Mouse (Mus musculus): ENCODE data around the gene Cdon. TPM values are rescaled to one million over a fixed set of nuclear protein-coding genes. Genes with fewer than 3 reads are reported as not detected.
A peak's percentile ranks its signal among the peaks of the same experiment; 100 is the strongest.
"Not testable (repeated sequence)": the region's sequence is repeated elsewhere in the genome, so short reads cannot be mapped to it uniquely, and the experiment has no call there.

The Cdon gene
- polyA plus RNA-seq, 1 experiment from 2014 or later = 4.6 TPM

DNA sequence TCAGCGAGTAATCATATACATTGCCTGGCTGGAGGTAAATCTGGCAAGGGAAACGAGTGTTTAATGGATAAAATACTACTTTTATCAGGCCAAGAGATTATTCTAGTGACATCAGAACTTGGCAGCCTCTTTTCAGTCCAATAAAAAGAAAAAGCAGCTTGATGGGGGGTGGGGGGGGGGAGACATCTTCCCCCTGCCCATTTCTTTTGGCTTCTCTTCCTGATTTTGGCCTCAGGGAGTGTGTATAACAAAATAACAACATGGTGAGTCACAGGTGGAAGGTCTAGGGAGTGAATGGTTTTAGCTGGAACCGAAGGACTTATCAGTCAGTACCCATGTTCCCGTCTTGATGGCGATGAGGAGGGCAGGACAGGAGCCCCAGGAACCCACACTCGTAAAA lies 10.5 kb downstream of the Cdon start:
- H3K27ac ChIP-seq (ENCODE audit: low read depth, low read length) = no peak overlapping the region
- no peak for ATAC-seq (ENCODE audit: low read depth)
- no peaks in the 10 kb centered on the region for H3K9me3 ChIP-seq (ENCODE audit: control insufficient read depth, low read length)
- H3K4me3 ChIP-seq (ENCODE audit: low read depth, low read length) = no peak overlapping the region
- no peak overlapping the region for H3K9ac ChIP-seq (replicated peaks; ENCODE audit: low read depth, low read length)
- peaks cover 17% of the 10 kb centered on the region; the same call in 1 of the 2 replicates for H3K4me1 ChIP-seq (ENCODE audit: control insufficient read depth, insufficient read depth, low read length)
- H3K4me2 ChIP-seq (ENCODE audit: low read depth, low read length) = no peak overlapping the region
- no peaks in the 10 kb centered on the region for H3K27me3 ChIP-seq (ENCODE audit: control insufficient read depth, insufficient read depth, low read length)
- H3K36me3 ChIP-seq (ENCODE audit: control insufficient read depth, insufficient read depth, low read length) = no peaks in the 10 kb centered on the region
- 72% methylated on average over 6 of the region's 6 CpGs for WGBS

GRCm38 (mm10) chr9:35432717-35433297 lies 11.9 kb downstream of the Cdon start:
- ATAC-seq (ENCODE audit: low read depth) = peak; percentile 29; the same call in 1 of the 2 replicates
- 34% methylated on average over 3 of the region's 3 CpGs for WGBS
- H3K27ac ChIP-seq (ENCODE audit: low read depth, low read length); H3K9ac ChIP-seq (replicated peaks; ENCODE audit: low read depth, low read length); H3K36me3 ChIP-seq (ENCODE audit: control insufficient read depth, insufficient read depth, low read length); H3K27me3 ChIP-seq (ENCODE audit: control insufficient read depth, insufficient read depth, low read length); H3K4me3 ChIP-seq (ENCODE audit: low read depth, low read length); H3K9me3 ChIP-seq (ENCODE audit: control insufficient read depth, low read length); H3K4me2 ChIP-seq (ENCODE audit: low read depth, low read length): not testable (repeated sequence)
- H3K4me1 ChIP-seq (ENCODE audit: control insufficient read depth, insufficient read depth, low read length) = peaks cover 17% of the 10 kb centered on the region; the same call in 1 of the 2 replicates

DNA sequence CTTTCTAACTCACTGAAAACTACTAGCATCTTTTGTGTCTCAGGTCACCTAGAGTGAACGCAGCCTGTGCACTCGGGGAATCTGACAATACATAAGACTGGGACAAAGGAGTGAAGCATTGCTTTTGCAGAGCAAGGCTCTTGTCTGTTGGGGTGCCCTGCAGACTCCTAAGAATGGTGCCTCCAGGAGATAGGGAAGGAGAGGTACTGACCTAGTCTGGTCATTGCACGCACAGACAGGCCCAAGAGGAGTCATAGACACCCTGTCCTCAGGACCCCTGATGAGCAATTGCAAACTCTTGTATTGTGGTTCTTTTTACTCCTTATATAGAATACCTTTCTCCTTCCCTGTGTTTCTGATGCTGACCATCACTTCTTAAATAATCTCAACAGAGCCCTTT lies 13.4 kb downstream of the Cdon start:
- WGBS = 25% methylated on average over 3 of the region's 3 CpGs
- H3K4me1 ChIP-seq (ENCODE audit: control insufficient read depth, insufficient read depth, low read length) = peaks cover 26% of the 10 kb centered on the region
- ATAC-seq (ENCODE audit: low read depth) = no peak

GRCm38 (mm10) chr9:35435565-35435964 lies 14.6 kb downstream of the Cdon start:
- H3K27me3 ChIP-seq (ENCODE audit: control insufficient read depth, insufficient read depth, low read length) = no peaks in the 10 kb centered on the region
- H3K4me2 ChIP-seq (ENCODE audit: low read depth, low read length) = no peak overlapping the region
- no peaks in the 10 kb centered on the region for H3K9me3 ChIP-seq (ENCODE audit: control insufficient read depth, low read length)
- ATAC-seq (ENCODE audit: low read depth) = no peak; the same call in 1 of the 2 replicates
- WGBS = 23% methylated on average over 9 of the region's 9 CpGs
- no peak overlapping the region for H3K27ac ChIP-seq (ENCODE audit: low read depth, low read length)
- H3K9ac ChIP-seq (replicated peaks; ENCODE audit: low read depth, low read length) = no peak overlapping the region
- no peaks in the 10 kb centered on the region for H3K36me3 ChIP-seq (ENCODE audit: control insufficient read depth, insufficient read depth, low read length)
- H3K4me3 ChIP-seq (ENCODE audit: low read depth, low read length) = no peak overlapping the region
- peaks cover 26% of the 10 kb centered on the region for H3K4me1 ChIP-seq (ENCODE audit: control insufficient read depth, insufficient read depth, low read length)

More for the DNA sequence above, 13.4 kb downstream of the Cdon start:
- Histone ChIP-seq H3K4me3 (ENCODE audit: low read depth, low read length) (no peak overlapping the region), H3K27ac (ENCODE audit: low read depth, low read length) (no peak overlapping the region), H3K9ac (replicated peaks; ENCODE audit: low read depth, low read length) (no peak overlapping the region), H3K36me3 (ENCODE audit: control insufficient read depth, insufficient read depth, low read length) (no peaks in the 10 kb centered on the region), H3K27me3 (ENCODE audit: control insufficient read depth, insufficient read depth, low read length) (no peaks in the 10 kb centered on the region), H3K9me3 (ENCODE audit: control insufficient read depth, low read length) (no peaks in the 10 kb centered on the region), H3K4me2 (ENCODE audit: low read depth, low read length) (no peak overlapping the region)

DNA sequence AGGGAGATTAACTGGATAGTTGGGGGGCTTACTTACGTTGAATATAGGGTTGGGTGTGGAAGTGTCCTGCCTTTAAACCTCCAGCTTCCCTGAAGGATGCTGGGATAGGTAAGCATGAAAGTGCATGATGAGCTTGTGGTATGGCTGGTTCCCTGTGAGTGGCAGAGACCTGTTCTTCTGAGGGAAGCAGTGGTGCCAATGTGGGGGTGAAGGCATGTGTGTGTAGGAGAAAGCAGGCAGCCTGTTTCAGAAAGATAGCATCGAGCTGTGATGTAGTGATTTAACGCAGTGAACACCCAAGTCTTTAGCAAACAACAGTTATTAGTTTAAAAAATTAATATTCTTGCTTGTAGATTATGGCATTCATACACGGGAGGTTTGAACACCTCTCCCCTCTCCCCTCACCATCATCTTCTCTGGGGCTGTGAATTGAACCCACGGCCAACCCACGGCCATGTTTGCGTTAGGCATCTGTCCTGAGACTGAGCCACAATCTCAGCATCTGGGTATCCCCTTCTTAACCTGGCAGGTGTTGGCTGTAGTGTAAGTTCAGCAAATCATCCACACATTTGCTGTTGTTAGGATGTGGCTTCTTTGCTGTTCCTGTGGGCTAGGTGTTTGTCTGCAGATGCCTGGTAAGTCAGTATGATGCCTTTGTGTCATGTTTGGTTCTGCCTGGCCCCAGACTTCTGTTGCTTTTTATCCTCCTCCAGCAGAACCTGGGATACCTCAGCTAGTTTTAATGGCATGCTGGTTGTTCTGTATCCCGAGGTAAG lies 17.5 kb downstream of the Cdon start:
- Histone ChIP-seq H3K27me3 (ENCODE audit: control insufficient read depth, insufficient read depth, low read length) (no peaks in the 10 kb centered on the region), H3K4me1 (ENCODE audit: control insufficient read depth, insufficient read depth, low read length) (peaks cover 17% of the 10 kb centered on the region), H3K4me3 (ENCODE audit: low read depth, low read length) (no peak overlapping the region), H3K9ac (replicated peaks; ENCODE audit: low read depth, low read length) (no peak overlapping the region), H3K4me2 (ENCODE audit: low read depth, low read length) (no peak overlapping the region), H3K27ac (ENCODE audit: low read depth, low read length) (peak overlapping the region; percentile 28; the same call in 1 of the 2 replicates), H3K9me3 (ENCODE audit: control insufficient read depth, low read length) (no peaks in the 10 kb centered on the region), H3K36me3 (ENCODE audit: control insufficient read depth, insufficient read depth, low read length) (no peaks in the 10 kb centered on the region)
- 82% methylated on average over 8 of the region's 8 CpGs for WGBS
- no peak for ATAC-seq (ENCODE audit: low read depth)

GRCm38 (mm10) chr9:35439062-35439442 lies 18.1 kb downstream of the Cdon start:
- no peak for ATAC-seq (ENCODE audit: low read depth)

DNA sequence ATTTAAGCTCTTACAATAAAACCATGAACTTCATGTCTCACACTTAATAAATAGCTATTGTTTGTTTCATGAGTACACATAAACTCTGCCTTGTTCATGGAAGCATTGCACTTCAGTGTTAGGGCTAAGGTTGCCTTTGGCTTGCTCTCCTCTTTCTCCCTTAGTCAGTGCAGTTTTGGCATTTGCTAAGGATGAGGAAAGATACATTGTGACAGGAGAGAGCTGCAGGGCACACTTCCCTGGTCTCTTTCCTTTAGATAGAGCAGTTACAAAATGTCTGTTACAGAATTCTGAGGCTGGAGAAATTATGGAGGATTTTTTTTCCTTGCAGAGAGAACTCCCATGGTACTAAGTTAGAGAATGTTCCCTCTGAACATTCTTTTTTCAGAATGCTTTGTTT lies 18.8 kb downstream of the Cdon start:
- no peaks in the 10 kb centered on the region for H3K27me3 ChIP-seq (ENCODE audit: control insufficient read depth, insufficient read depth, low read length)
- H3K4me1 ChIP-seq (ENCODE audit: control insufficient read depth, insufficient read depth, low read length) = peaks cover 11% of the 10 kb centered on the region
- H3K36me3 ChIP-seq (ENCODE audit: control insufficient read depth, insufficient read depth, low read length) = no peaks in the 10 kb centered on the region
- H3K9me3 ChIP-seq (ENCODE audit: control insufficient read depth, low read length) = no peaks in the 10 kb centered on the region
- no peak for ATAC-seq (ENCODE audit: low read depth)
- no peak overlapping the region for H3K9ac ChIP-seq (replicated peaks; ENCODE audit: low read depth, low read length)
- no peak overlapping the region for H3K4me2 ChIP-seq (ENCODE audit: low read depth, low read length)
- no peak overlapping the region for H3K27ac ChIP-seq (ENCODE audit: low read depth, low read length)
- no peak overlapping the region for H3K4me3 ChIP-seq (ENCODE audit: low read depth, low read length)

More at GRCm38 (mm10) chr9:35439062-35439442, 18.1 kb downstream of the Cdon start:
- H3K9me3 ChIP-seq (ENCODE audit: control insufficient read depth, low read length) = no peaks in the 10 kb centered on the region
- no peaks in the 10 kb centered on the region for H3K36me3 ChIP-seq (ENCODE audit: control insufficient read depth, insufficient read depth, low read length)
- no peak overlapping the region for H3K4me2 ChIP-seq (ENCODE audit: low read depth, low read length)
- H3K27me3 ChIP-seq (ENCODE audit: control insufficient read depth, insufficient read depth, low read length) = no peaks in the 10 kb centered on the region
- no peak overlapping the region for H3K9ac ChIP-seq (replicated peaks; ENCODE audit: low read depth, low read length)
- no peak overlapping the region for H3K4me3 ChIP-seq (ENCODE audit: low read depth, low read length)
- no peak overlapping the region for H3K27ac ChIP-seq (ENCODE audit: low read depth, low read length)
- 56% methylated on average over 6 of the region's 6 CpGs for WGBS
- peaks cover 17% of the 10 kb centered on the region for H3K4me1 ChIP-seq (ENCODE audit: control insufficient read depth, insufficient read depth, low read length)

GRCm38 (mm10) chr9:35442476-35442875 lies 21.5 kb downstream of the Cdon start:
- WGBS = 18% methylated on average over 5 of the region's 5 CpGs
- peaks cover 9% of the 10 kb centered on the region for H3K4me1 ChIP-seq (ENCODE audit: control insufficient read depth, insufficient read depth, low read length)
- no peak overlapping the region for H3K4me2 ChIP-seq (ENCODE audit: low read depth, low read length)

More at GRCm38 (mm10) chr9:35442476-35442875, 21.5 kb downstream of the Cdon start:
- H3K27ac ChIP-seq (ENCODE audit: low read depth, low read length) = no peak overlapping the region
- no peaks in the 10 kb centered on the region for H3K36me3 ChIP-seq (ENCODE audit: control insufficient read depth, insufficient read depth, low read length)
- no peak overlapping the region for H3K9ac ChIP-seq (replicated peaks; ENCODE audit: low read depth, low read length)
- no peaks in the 10 kb centered on the region for H3K27me3 ChIP-seq (ENCODE audit: control insufficient read depth, insufficient read depth, low read length)
- no peaks in the 10 kb centered on the region for H3K9me3 ChIP-seq (ENCODE audit: control insufficient read depth, low read length)
- ATAC-seq (ENCODE audit: low read depth) = no peak
- no peak overlapping the region for H3K4me3 ChIP-seq (ENCODE audit: low read depth, low read length)

Measured in neural tube, embryonic 14.5 days (tissue).